Mouse (Mus musculus) limb, embryonic 12.5 days (tissue): ENCODE measurements around the gene Rad50. TPM values are rescaled to one million over a fixed set of nuclear protein-coding genes. Genes with fewer than 3 reads are reported as not detected.

Source experiments
- ATAC-seq: fragments of 200-750 bp; cut with Nextera tagmentation; 2 replicates; pipeline ENCODE4 v1.8.0; 2017; ENCODE audit warnings: low read depth, moderate TSS enrichment; ENCODE audit not compliant: insufficient number of reproducible peaks, insufficient read depth, low FRiP score, low TSS enrichment
- H3K27ac ChIP-seq: fragments of 300-500 bp; sonication (generic); 2 replicates; pipeline ENCODE4 v1.5.1; 2016; ENCODE audit warnings: mild to moderate bottlenecking, moderate library complexity
- H3K27me3 ChIP-seq: fragments of 300-500 bp; sonication (generic); 2 replicates; pipeline ENCODE4 v1.6.1; 2016; ENCODE audit warnings: mild to moderate bottlenecking, moderate library complexity
- H3K36me3 ChIP-seq: fragments of 300-500 bp; sonication (generic); 2 replicates; pipeline ENCODE4 v1.6.1; 2016; ENCODE audit warnings: mild to moderate bottlenecking, moderate library complexity
- H3K4me1 ChIP-seq: fragments of 300-500 bp; sonication (generic); replicated peaks from 2 replicates; pipeline ENCODE4 v1.6.1; 2016
- H3K4me2 ChIP-seq: fragments of 300-500 bp; sonication (generic); 2 replicates; pipeline ENCODE4 v1.6.1; 2016; ENCODE audit warnings: mild to moderate bottlenecking, moderate library complexity
- H3K4me3 ChIP-seq: fragments of 300-500 bp; sonication (generic); replicated peaks from 2 replicates; pipeline ENCODE4 v1.5.1; 2016; ENCODE audit warnings: mild to moderate bottlenecking
- H3K9ac ChIP-seq: fragments of 300-500 bp; sonication (generic); replicated peaks from 2 replicates; pipeline ENCODE4 v1.6.1; 2016; ENCODE audit warnings: mild to moderate bottlenecking, moderate library complexity
- H3K9me3 ChIP-seq: fragments of 300-500 bp; sonication (generic); 2 replicates; pipeline ENCODE4 v1.6.1; 2016; ENCODE audit warnings: mild to moderate bottlenecking, moderate library complexity
- WGBS: fragments of 180-500 bp; shearing (Covaris S2); methylation state at CpG from one replicate; pipeline ENCODE4 v1.1.7; 2016; 5-methylcytosine and 5-hydroxymethylcytosine counted together
- polyA plus RNA-seq: library from polyadenylated mRNA; unstranded; fragments of >200 nt; fragmentation: Nextera tagmentation; extraction: Ambion mirVana; gene quantifications from 2 replicates; pipeline ENCODE4 v1.2.1, GENCODE M21; 2016

Rad50 gene
- polyA plus RNA-seq, 1 experiment from 2014 or later: 30.5 TPM

DNA sequence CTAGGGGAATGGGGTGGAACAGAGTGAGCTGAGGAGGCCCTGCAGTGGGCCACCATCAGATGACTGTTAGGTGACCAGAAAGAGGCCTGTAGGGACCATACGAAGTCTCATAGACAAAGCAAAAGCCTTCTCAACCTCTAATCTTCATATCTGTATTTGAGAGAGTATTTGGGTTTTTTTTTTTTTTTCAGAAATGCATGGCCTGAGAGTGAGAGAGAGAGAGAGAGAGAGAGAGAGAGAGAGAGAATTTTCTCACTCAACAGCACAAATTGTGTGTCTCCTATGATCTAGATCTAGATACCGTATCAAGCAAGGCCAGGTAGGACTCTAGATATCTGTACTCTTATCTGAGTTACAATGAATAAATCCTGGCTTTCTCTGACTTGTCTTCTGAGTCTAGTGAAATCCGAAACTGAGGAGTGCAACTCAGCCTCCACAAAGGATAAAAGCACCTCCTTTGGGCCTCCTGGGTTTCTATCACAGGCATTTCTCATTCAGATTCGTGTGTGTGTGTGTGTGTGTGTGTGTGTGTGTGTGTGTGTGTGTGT lies 89.5 kb downstream of the Rad50 start:
- Histone ChIP-seq H3K27ac (no peak overlapping the region), H3K9ac (no peak overlapping the region)
- 64% methylated on average over 4 of the region's 4 CpGs for WGBS

DNA sequence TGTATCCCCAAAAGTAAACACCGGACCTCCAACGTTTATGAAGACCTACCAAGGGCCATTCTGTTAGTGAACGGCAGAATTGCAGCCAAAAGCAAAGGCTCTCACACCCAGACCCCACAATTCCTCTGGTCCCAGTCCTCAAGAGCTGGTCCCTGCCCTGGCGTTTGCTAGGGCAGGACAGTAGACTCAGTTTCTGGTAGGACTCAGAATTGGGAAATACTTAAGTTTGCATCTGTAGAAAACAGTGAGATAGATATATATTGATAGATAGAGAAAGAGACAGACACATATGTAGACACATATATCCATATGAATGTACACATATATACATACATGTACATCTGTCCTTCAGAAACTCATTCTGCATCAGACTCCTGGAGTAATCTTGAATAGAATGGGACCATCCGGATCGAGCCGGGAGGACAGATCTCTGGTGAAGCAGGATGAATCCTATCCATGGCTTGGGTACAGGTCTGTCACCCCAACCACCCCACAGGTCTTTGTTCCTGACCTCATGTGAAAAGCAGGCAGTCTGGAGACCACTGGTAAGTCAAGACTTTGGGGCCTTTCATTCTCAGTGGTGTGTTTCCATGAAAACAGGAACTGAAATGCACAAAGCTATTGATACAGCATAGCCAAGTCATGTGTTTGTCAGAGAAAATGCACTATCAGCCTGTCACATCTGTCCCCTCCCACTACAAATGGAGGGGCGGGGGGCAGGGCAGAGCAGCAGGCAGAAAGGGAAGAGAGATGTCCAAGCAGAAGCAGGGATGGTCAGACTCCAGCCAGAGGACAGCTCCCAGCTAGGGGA lies 90.2 kb downstream of the Rad50 start:
- no peaks in the 10 kb centered on the region for H3K36me3 ChIP-seq
- H3K4me1 ChIP-seq: no peaks in the 10 kb centered on the region
- H3K27me3 ChIP-seq: no peaks in the 10 kb centered on the region
- H3K9ac ChIP-seq: no peak overlapping the region
- H3K9me3 ChIP-seq: no peaks in the 10 kb centered on the region
- H3K4me3 ChIP-seq: no peak overlapping the region
- no peak overlapping the region for H3K27ac ChIP-seq
- 78% methylated on average over 8 of the region's 8 CpGs for WGBS
- ATAC-seq: no peak
- H3K4me2 ChIP-seq: no peak overlapping the region

More for the DNA sequence above, 89.5 kb downstream of the Rad50 start:
- Histone ChIP-seq H3K4me1 (no peaks in the 10 kb centered on the region), H3K4me3 (no peak overlapping the region), H3K36me3 (no peaks in the 10 kb centered on the region), H3K4me2 (no peak overlapping the region), H3K27me3 (no peaks in the 10 kb centered on the region), H3K9me3 (no peaks in the 10 kb centered on the region)
- no peak for ATAC-seq

GRCm38 (mm10) chr11:53615575-53615974 lies 91.5 kb downstream of the Rad50 start:
- Histone ChIP-seq H3K4me2 (no peak overlapping the region), H3K4me3 (no peak overlapping the region), H3K36me3 (no peaks in the 10 kb centered on the region), H3K9me3 (0 out of 2 replicates have a peak, but pooled peaks cover 5% of the 10 kb centered on the region), H3K9ac (no peak overlapping the region), H3K4me1 (no peaks in the 10 kb centered on the region), H3K27ac (no peak overlapping the region), H3K27me3 (no peaks in the 10 kb centered on the region)
- 95% methylated on average over 8 of the region's 8 CpGs for WGBS
- ATAC-seq: no peak

- no peak overlapping the region for H3K4me3 ChIP-seq
- H3K27me3 ChIP-seq: no peaks in the 10 kb centered on the region
- no peak overlapping the region for H3K4me2 ChIP-seq
- no peak for ATAC-seq
- 73% methylated on average over 6 of the region's 6 CpGs for WGBS
- H3K9ac ChIP-seq: no peak overlapping the region
- no peak overlapping the region for H3K27ac ChIP-seq
- no peaks in the 10 kb centered on the region for H3K4me1 ChIP-seq
- H3K9me3 ChIP-seq: 0 out of 2 replicates have a peak, but pooled peaks cover 5% of the 10 kb centered on the region
- H3K36me3 ChIP-seq: no peaks in the 10 kb centered on the region
Observed at GRCm38 (mm10) chr11:53615172-53615571, 91.9 kb downstream of the Rad50 start.

DNA sequence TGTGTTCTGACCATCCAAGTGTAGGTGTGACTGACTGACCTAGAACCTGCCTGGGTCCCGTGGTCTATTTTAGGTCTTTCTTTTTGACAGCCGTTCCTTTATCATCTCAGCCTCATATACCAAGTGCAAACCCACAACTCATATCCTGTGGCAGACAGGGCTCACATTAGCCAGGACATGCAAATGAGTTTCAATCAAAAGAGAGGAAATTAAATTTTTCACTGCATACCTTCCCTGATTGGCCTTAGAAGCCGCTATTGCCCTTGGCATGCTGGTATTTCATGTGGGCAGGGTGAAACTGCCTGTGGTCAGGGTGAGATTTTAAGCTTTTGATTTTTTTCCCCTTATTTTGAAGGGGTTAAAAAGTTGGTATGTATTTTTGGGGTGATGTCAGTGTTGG lies 97.4 kb downstream of the Rad50 start:
- Histone ChIP-seq H3K27ac (no peak overlapping the region), H3K27me3 (no peaks in the 10 kb centered on the region; the same call in 1 of the 2 replicates), H3K9me3 (0 out of 2 replicates have a peak, but pooled peaks cover 5% of the 10 kb centered on the region), H3K4me2 (no peak overlapping the region), H3K9ac (no peak overlapping the region), H3K36me3 (no peaks in the 10 kb centered on the region), H3K4me3 (no peak overlapping the region), H3K4me1 (peaks cover 6% of the 10 kb centered on the region; the same call in 1 of the 2 replicates)
- 78% methylated on average over 3 of the region's 3 CpGs for WGBS
- ATAC-seq: no peak

- no peaks in the 10 kb centered on the region for H3K36me3 ChIP-seq
- H3K9ac ChIP-seq: no peak overlapping the region
- H3K27me3 ChIP-seq: no peaks in the 10 kb centered on the region; the same call in 1 of the 2 replicates
- no peak overlapping the region for H3K4me2 ChIP-seq
- H3K4me3 ChIP-seq: no peak overlapping the region
- H3K4me1 ChIP-seq: peaks cover 6% of the 10 kb centered on the region; the same call in 1 of the 2 replicates
- 64% methylated on average over 6 of the region's 6 CpGs for WGBS
- no peak overlapping the region for H3K27ac ChIP-seq
- 0 out of 2 replicates have a peak, but pooled peaks cover 5% of the 10 kb centered on the region for H3K9me3 ChIP-seq
- ATAC-seq: no peak
Observed at GRCm38 (mm10) chr11:53609231-53609630, 97.9 kb downstream of the Rad50 start.

GRCm38 (mm10) chr11:53605609-53606008 lies 101.5 kb downstream of the Rad50 start:
- Histone ChIP-seq H3K4me3 (no peak overlapping the region), H3K27ac (no peak overlapping the region), H3K9me3 (no peaks in the 10 kb centered on the region), H3K4me1 (peaks cover 6% of the 10 kb centered on the region; the same call in 1 of the 2 replicates), H3K36me3 (peaks cover 13% of the 10 kb centered on the region), H3K9ac (no peak overlapping the region), H3K4me2 (no peak overlapping the region), H3K27me3 (no peaks in the 10 kb centered on the region; the same call in 1 of the 2 replicates)
- ATAC-seq: no peak
- 10% methylated on average over 12 of the region's 12 CpGs for WGBS

DNA sequence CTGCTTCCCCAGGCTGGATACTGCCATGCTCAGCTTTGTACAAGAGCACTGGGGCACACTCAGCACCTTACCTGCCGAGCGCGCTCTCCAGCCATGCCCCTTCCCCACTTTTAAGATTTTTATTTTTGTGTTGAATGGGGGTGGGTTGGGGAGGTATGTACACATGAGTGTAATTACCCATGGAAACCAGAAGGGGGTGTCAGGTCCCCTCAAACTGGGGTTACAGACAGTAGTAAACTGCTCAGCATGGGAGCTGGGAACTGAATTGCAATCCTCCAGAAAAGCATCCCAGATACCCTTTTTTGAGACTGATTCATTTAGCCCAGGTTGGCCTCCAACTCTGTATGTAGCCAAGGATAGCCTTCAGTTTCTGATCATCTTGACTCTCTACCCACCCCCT lies 102.1 kb downstream of the Rad50 start:
- Histone ChIP-seq H3K36me3 (peaks cover 19% of the 10 kb centered on the region), H3K27me3 (no peaks in the 10 kb centered on the region; the same call in 1 of the 2 replicates), H3K4me3 (no peak overlapping the region), H3K4me2 (no peak overlapping the region), H3K27ac (no peak overlapping the region), H3K9ac (no peak overlapping the region), H3K4me1 (peaks cover 6% of the 10 kb centered on the region; the same call in 1 of the 2 replicates), H3K9me3 (no peaks in the 10 kb centered on the region)
- WGBS: 90% methylated on average over 3 of the region's 3 CpGs
- no peak for ATAC-seq

Other genes starting within 250 kb of the Rad50 start
- gene Gm9837, start 236.8 kb downstream of the Rad50 start, polyA plus RNA-seq: not detected in 2 replicates
- not detected in 2 replicates for gene Gm9945, start 227.2 kb downstream of the Rad50 start, polyA plus RNA-seq
- gene Sowaha, start 227.0 kb downstream of the Rad50 start, polyA plus RNA-seq: 0.24 and 0.32 TPM in 2 replicates
- 36.7 and 41.8 TPM in 2 replicates for gene Sept8, start 188.1 kb downstream of the Rad50 start, polyA plus RNA-seq
- 80.7 and 84.6 TPM in 2 replicates for gene Kif3a, start 139.9 kb downstream of the Rad50 start, polyA plus RNA-seq
- gene Il4, start 88.7 kb downstream of the Rad50 start, polyA plus RNA-seq: 2.0 and 2.6 TPM in 2 replicates
- not detected in 2 replicates for gene Il13, start 72.6 kb downstream of the Rad50 start, polyA plus RNA-seq
- not detected in 2 replicates for gene Il5, start 13.5 kb upstream of the Rad50 start, polyA plus RNA-seq
- gene Irf1, start 62.7 kb upstream of the Rad50 start, polyA plus RNA-seq: 8.4 and 8.5 TPM in 2 replicates
- 0.31 TPM in 1 of 2 replicates, not detected in the other for gene Gm17334, start 65.9 kb upstream of the Rad50 start, polyA plus RNA-seq
- 0.65 TPM in 1 of 2 replicates, not detected in the other for gene Gm12216, start 151.9 kb upstream of the Rad50 start, polyA plus RNA-seq
- 6.4 and 6.7 TPM in 2 replicates for gene Slc22a5, start 184.3 kb upstream of the Rad50 start, polyA plus RNA-seq